Mouse (Mus musculus): ENCODE results near the gene Rexo5.

Rexo5 gene

GRCm38 (mm10) chr7:119892742-119893141 lies 98.9 kb downstream of the Rexo5 start:
- no peak for DNase-seq (ENCODE audit: low spot score)

- no peak for DNase-seq (ENCODE audit: low spot score)
Measured at GRCm38 (mm10) chr7:119894818-119895544, 101.2 kb downstream of the Rexo5 start.

- DNase-seq (ENCODE audit: low spot score): peak; percentile 92
Measured at GRCm38 (mm10) chr7:119895639-119896512, 102.1 kb downstream of the Rexo5 start, which contains the start of the genes Lyrm1 and Dcun1d3. Gene Lyrm1, plus strand, starts transcription at chr7:119895861. Gene Dcun1d3, minus strand, starts transcription at chr7:119896298.

GRCm38 (mm10) chr7:119897521-119898109 lies 103.8 kb downstream of the Rexo5 start:
- no peak for DNase-seq (ENCODE audit: low spot score)

- no peak for DNase-seq (ENCODE audit: low spot score)
Measured at GRCm38 (mm10) chr7:119898247-119898856, 104.5 kb downstream of the Rexo5 start.

Data from layer of hippocampus, adult 9-10 months (tissue).